In the genomic region with DNA sequence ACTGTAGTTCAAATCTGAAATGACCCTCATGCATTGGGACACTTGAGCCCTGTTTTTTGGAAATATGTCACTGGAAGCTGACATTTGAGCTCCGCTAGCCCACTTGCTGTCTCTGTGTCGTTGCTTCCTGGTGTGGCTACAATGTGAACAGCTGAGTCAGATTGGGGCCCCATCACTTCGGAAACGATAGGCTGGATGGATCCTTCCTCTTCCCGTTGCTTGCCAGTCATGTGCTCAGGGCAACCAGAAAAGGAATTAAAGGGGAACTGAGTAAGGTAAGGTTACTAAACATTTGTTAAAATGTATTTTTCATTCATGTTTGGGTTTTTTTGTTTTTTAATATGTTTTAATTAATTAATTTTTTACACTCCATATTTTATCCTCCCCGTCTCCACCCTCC, we compare ENCODE assay signal across 33 mouse cellular contexts.
"Had no signal": no experiment of that assay in that cellular context is flagged by ENCODE, and none has a peak within 500 bp of the region (broad histone marks: within the 10 kb centered on the region; RNA-seq: fewer than 3 reads in every experiment).

No protein-coding gene starts in this region.

- H3K4me3 ChIP-seq: heart, embryonic 12.5 days; heart, embryonic 13.5 days; heart, embryonic 15.5 days; hindbrain, embryonic 10.5 days; hindbrain, embryonic 12.5 days; hindbrain, embryonic 13.5 days; hindbrain, embryonic 15.5 days; intestine, embryonic 15.5 days; kidney, embryonic 15.5 days; layer of hippocampus, adult 2 months; left cerebral cortex, adult 2 months had no signal

- H3K27ac ChIP-seq: heart, embryonic 13.5 days; heart, embryonic 15.5 days; hindbrain, embryonic 10.5 days; hindbrain, embryonic 12.5 days; hindbrain, embryonic 13.5 days; hindbrain, embryonic 14.5 days; hindbrain, embryonic 15.5 days; hindbrain, postnatal 0 days; intestine, embryonic 15.5 days; kidney, embryonic 15.5 days; kidney, postnatal 0 days; layer of hippocampus, adult 2 months; left cerebral cortex, adult 2 months had no signal

- ATAC-seq: hindbrain, embryonic 16.5 days; hindbrain, postnatal 0 days; inflammation-experienced regulatory T-cells, adult 6 months; intestine, embryonic 15.5 days; intestine, embryonic 16.5 days; intestine, postnatal 0 days had no signal

- H3K4me1 ChIP-seq: heart, embryonic 12.5 days; heart, embryonic 13.5 days; heart, embryonic 15.5 days; hindbrain, embryonic 10.5 days; hindbrain, embryonic 12.5 days; hindbrain, embryonic 15.5 days; intestine, embryonic 15.5 days; kidney, embryonic 15.5 days had no signal

- DNase-seq: heart, postnatal 10 days; heart, postnatal 14 days; heart, postnatal 36 days; heart, postnatal 4 days; kidney, adult 11 months; kidney, adult 2 months; kidney, adult 8-10 months; kidney, adult 9 months; kidney, postnatal 10 days; kidney, postnatal 14 days; kidney, postnatal 25 days; kidney, postnatal 36 days; kidney, postnatal 4 days; layer of hippocampus, adult 9-11 months; layer of hippocampus, postnatal 36 days had no signal
